Mouse (Mus musculus): ENCODE results near the gene Rps6kl1. TPM values are rescaled to one million over a fixed set of nuclear protein-coding genes. Genes with fewer than 3 reads are reported as not detected.

Gene Rps6kl1
- total and polyA plus RNA-seq, 3 experiments, result 0.21 to 0.86 (median 0.36) TPM

DNA sequence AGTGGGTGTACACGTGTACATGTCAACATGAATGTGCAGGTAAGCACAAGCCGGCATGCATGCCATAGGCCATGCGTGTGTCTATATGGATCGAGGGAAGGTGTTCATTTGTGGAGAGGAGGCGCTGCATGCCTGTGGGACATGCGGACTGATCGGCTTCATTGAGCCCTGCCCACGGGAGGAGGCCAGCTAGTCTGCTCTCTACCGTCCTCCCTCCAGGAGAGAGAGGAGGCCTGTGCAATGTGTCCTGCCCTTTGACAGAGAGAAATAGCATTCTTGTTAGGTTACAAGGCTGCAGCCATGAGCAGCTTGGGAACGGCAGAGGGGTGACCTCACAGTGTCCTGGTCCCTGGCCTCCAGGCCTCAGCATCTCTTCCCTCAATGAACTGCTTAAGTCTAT is 45.1 kb upstream of the Rps6kl1 start:
- TF ChIP-seq BHLHE40 (IDR thresholded peaks at IDR 0.05; ENCODE audit: low read depth, low read length) (no peak), JUN (IDR thresholded peaks at IDR 0.05; ENCODE audit: insufficient read depth, low read depth, low read length) (no peak), TBP (conservative IDR thresholded peaks at IDR 0.05; ENCODE audit: low read depth, low read length) (no peak), MYC (IDR thresholded peaks at IDR 0.05; ENCODE audit: low read depth, low read length) (no peak), ZC3H11A (IDR thresholded peaks at IDR 0.05; ENCODE audit: low read depth, low read length) (no peak), RCOR1 (conservative IDR thresholded peaks at IDR 0.05; ENCODE audit: low read depth, low read length) (no peak), NELFE (IDR thresholded peaks at IDR 0.05; ENCODE audit: low read depth, low read length) (no peak), ELF1 (IDR thresholded peaks at IDR 0.05; ENCODE audit: low read depth, low read length) (no peak), ZKSCAN1 (IDR thresholded peaks at IDR 0.05; ENCODE audit: borderline replicate concordance, low read depth, low read length) (no peak), MXI1 (IDR thresholded peaks at IDR 0.05; ENCODE audit: low read depth, low read length) (no peak), SMC3 (IDR thresholded peaks at IDR 0.05; ENCODE audit: low read depth, low read length) (no peak), MAFK (IDR thresholded peaks at IDR 0.05; ENCODE audit: insufficient replicate concordance, low read length) (no peak)
- no peak overlapping the region for H3K9ac ChIP-seq (ENCODE audit: insufficient read depth, low read depth)
- H3K27me3 ChIP-seq (replicated peaks), result no peaks in the 10 kb centered on the region
- no peak overlapping the region for H3K4me2 ChIP-seq (ENCODE audit: insufficient read depth, low read depth, poor library complexity, severe bottlenecking)
- no peaks in the 10 kb centered on the region for H3K79me2 ChIP-seq (replicated peaks; ENCODE audit: control insufficient read depth, extremely low read depth, insufficient read depth, poor library complexity, severe bottlenecking)
- DNase-seq (ENCODE audit: extremely low read depth), result no peak
- no peaks in the 10 kb centered on the region for H3K36me3 ChIP-seq (replicated peaks in 1 of 2; ENCODE audit: control insufficient read depth in 1 of 2, insufficient read depth in 1 of 2, low read length in 1 of 2)
- H3K9me3 ChIP-seq (replicated peaks; ENCODE audit: low read length), result no peaks in the 10 kb centered on the region
- H3K27ac ChIP-seq (ENCODE audit: insufficient read depth, low read depth), result no peak overlapping the region
- peaks cover 14 to 27% of the 10 kb centered on the region in 2 experiments for H3K4me1 ChIP-seq (ENCODE audit: control insufficient read depth in 1 of 2, insufficient read depth in 2 of 2)
- dilution Hi-C loops (cut with MboI; ENCODE audit: extremely low pct_ligation_motif_present, extremely low pct_unique_long_range_greater_than_20kb, low sequenced_read_pairs) (no loop called here), in situ Hi-C loops (cut with MboI; ENCODE audit: low pct_ligation_motif_present, low pct_unique_long_range_greater_than_20kb, low sequenced_read_pairs) (no loop called here)
- H3K4me3 ChIP-seq (replicated peaks in 1 of 3; ENCODE audit: low read depth in 2 of 3, low read length in 2 of 3, poor library complexity in 1 of 3), result no peak overlapping the region

DNA sequence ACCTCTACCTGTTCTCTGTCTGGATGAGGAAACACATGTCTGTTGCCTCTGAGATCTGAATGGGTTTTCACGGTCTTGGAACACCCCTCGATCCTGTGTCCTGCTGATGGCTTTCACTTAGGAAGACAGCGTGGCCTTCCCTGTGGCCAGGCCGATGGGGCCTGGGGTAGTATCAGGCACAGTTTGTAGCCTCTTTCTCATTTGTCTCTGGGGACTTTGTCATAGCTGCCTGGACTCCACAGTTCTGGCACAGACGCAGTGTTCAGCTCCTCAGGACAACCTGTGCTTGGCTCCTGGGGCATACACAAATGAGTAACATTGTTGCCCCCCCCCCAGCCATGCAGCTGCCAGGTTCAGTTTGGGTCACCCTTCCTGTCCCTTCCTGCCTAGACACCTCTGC is 44.0 kb upstream of the Rps6kl1 start:
- no peak overlapping the region for H3K4me3 ChIP-seq (replicated peaks in 1 of 3; ENCODE audit: low read depth in 2 of 3, low read length in 2 of 3, poor library complexity in 1 of 3)
- no peaks in the 10 kb centered on the region for H3K27me3 ChIP-seq (replicated peaks)
- H3K9ac ChIP-seq (ENCODE audit: insufficient read depth, low read depth), result no peak overlapping the region
- no peaks in the 10 kb centered on the region for H3K9me3 ChIP-seq (replicated peaks; ENCODE audit: low read length)
- H3K4me1 ChIP-seq (ENCODE audit: control insufficient read depth in 1 of 2, insufficient read depth in 2 of 2), result peaks cover 9 to 27% of the 10 kb centered on the region in 2 experiments
- H3K4me2 ChIP-seq (ENCODE audit: insufficient read depth, low read depth, poor library complexity, severe bottlenecking), result no peak overlapping the region
- no peak overlapping the region for H3K27ac ChIP-seq (ENCODE audit: insufficient read depth, low read depth)
- in situ Hi-C loops (cut with MboI; ENCODE audit: low pct_ligation_motif_present, low pct_unique_long_range_greater_than_20kb, low sequenced_read_pairs), result no loop called here
- no peaks in the 10 kb centered on the region for H3K36me3 ChIP-seq (replicated peaks in 1 of 2; ENCODE audit: control insufficient read depth in 1 of 2, insufficient read depth in 1 of 2, low read length in 1 of 2)
- no peaks in the 10 kb centered on the region for H3K79me2 ChIP-seq (replicated peaks; ENCODE audit: control insufficient read depth, extremely low read depth, insufficient read depth, poor library complexity, severe bottlenecking)
- DNase-seq (ENCODE audit: extremely low read depth), result no peak
- TF ChIP-seq MEF2A (IDR thresholded peaks at IDR 0.05; ENCODE audit: borderline replicate concordance, low read depth, low read length) (no peak), CHD1 (IDR thresholded peaks at IDR 0.05; ENCODE audit: low read depth, low read length) (no peak), JUN (IDR thresholded peaks at IDR 0.05; ENCODE audit: insufficient read depth, low read depth, low read length) (no peak), HCFC1 (IDR thresholded peaks at IDR 0.05; ENCODE audit: low read depth, low read length) (no peak)
- dilution Hi-C loops (cut with MboI; ENCODE audit: extremely low pct_ligation_motif_present, extremely low pct_unique_long_range_greater_than_20kb, low sequenced_read_pairs), result no loop called here
